Mouse (Mus musculus): ENCODE measurements around the gene 4930435E12Rik. TPM values are rescaled to one million over a fixed set of nuclear protein-coding genes. Genes with fewer than 3 reads are reported as not detected.
"Not testable (repeated sequence)": the region's sequence is repeated elsewhere in the genome, so short reads cannot be mapped to it uniquely, and the experiment has no call there.

4930435E12Rik gene
- not detected in 2 replicates for polyA plus RNA-seq (2016; fragmentation: Nextera tagmentation; extraction: Ambion mirVana)

- Histone ChIP-seq H3K4me2 (replicated peaks) (no peak within 1 kb of the TSS), H3K9ac (no peak within 1 kb of the TSS), H3K27ac (no peak within 1 kb of the TSS), H3K9me3 (no peaks in the 10 kb centered on the region), H3K36me3 (no peaks in the 10 kb centered on the region), H3K4me3 (no peak within 1 kb of the TSS), H3K27me3 (no peaks in the 10 kb centered on the region), H3K4me1 (no peaks in the 10 kb centered on the region)
- no peak for ATAC-seq (ENCODE audit: insufficient number of reproducible peaks, insufficient read depth, low FRiP score, low TSS enrichment)
- 88% methylated on average over 3 of the region's 3 CpGs for WGBS
Observed at GRCm38 (mm10) chr16:38828649-38829048, at the start of gene 4930435E12Rik. TSS of gene 4930435E12Rik (minus strand) at chr16:38828749.

- no peak for ATAC-seq (ENCODE audit: insufficient number of reproducible peaks, insufficient read depth, low FRiP score, low TSS enrichment)
- H3K4me1 ChIP-seq: no peaks in the 10 kb centered on the region
Observed at GRCm38 (mm10) chr16:38874481-38874880, 45.9 kb upstream of the 4930435E12Rik start.

GRCm38 (mm10) chr16:38873231-38873630 lies 44.7 kb upstream of the 4930435E12Rik start:
- H3K27ac ChIP-seq: no peak overlapping the region
- no peak overlapping the region for H3K4me2 ChIP-seq (replicated peaks)
- H3K36me3 ChIP-seq: no peaks in the 10 kb centered on the region
- ATAC-seq (ENCODE audit: insufficient number of reproducible peaks, insufficient read depth, low FRiP score, low TSS enrichment): no peak
- H3K9ac ChIP-seq: no peak overlapping the region
- H3K27me3 ChIP-seq: no peaks in the 10 kb centered on the region
- WGBS: 89% methylated on average over 4 of the region's 4 CpGs
- no peak overlapping the region for H3K4me3 ChIP-seq
- no peaks in the 10 kb centered on the region for H3K9me3 ChIP-seq
- H3K4me1 ChIP-seq: no peaks in the 10 kb centered on the region

More at GRCm38 (mm10) chr16:38874481-38874880, 45.9 kb upstream of the 4930435E12Rik start:
- Histone ChIP-seq H3K36me3 (no peaks in the 10 kb centered on the region), H3K27me3 (no peaks in the 10 kb centered on the region), H3K9me3 (no peaks in the 10 kb centered on the region), H3K4me3 (no peak overlapping the region), H3K9ac (no peak overlapping the region), H3K27ac (no peak overlapping the region), H3K4me2 (replicated peaks) (no peak overlapping the region)
- WGBS: 49% methylated on average over 4 of the region's 4 CpGs

- no peak for ATAC-seq (ENCODE audit: insufficient number of reproducible peaks, insufficient read depth, low FRiP score, low TSS enrichment)
- H3K9ac ChIP-seq: no peak overlapping the region
- no peak overlapping the region for H3K4me2 ChIP-seq (replicated peaks)
- no peak overlapping the region for H3K4me3 ChIP-seq
- no peaks in the 10 kb centered on the region for H3K9me3 ChIP-seq
- H3K36me3 ChIP-seq: no peaks in the 10 kb centered on the region
- no peaks in the 10 kb centered on the region for H3K27me3 ChIP-seq
- no peaks in the 10 kb centered on the region for H3K4me1 ChIP-seq
- H3K27ac ChIP-seq: no peak overlapping the region
- WGBS: 71% methylated on average over 5 of the region's 5 CpGs
Observed at GRCm38 (mm10) chr16:38864358-38864757, 35.8 kb upstream of the 4930435E12Rik start.

GRCm38 (mm10) chr16:38860548-38860947 lies 32.0 kb upstream of the 4930435E12Rik start:
- H3K9me3 ChIP-seq: no peaks in the 10 kb centered on the region
- H3K36me3 ChIP-seq: no peaks in the 10 kb centered on the region
- H3K27ac ChIP-seq: no peak overlapping the region
- no peak overlapping the region for H3K4me2 ChIP-seq (replicated peaks)
- no peak overlapping the region for H3K4me3 ChIP-seq
- H3K9ac ChIP-seq: no peak overlapping the region
- H3K27me3 ChIP-seq: no peaks in the 10 kb centered on the region
- WGBS: 63% methylated on average over 6 of the region's 6 CpGs
- no peak for ATAC-seq (ENCODE audit: insufficient number of reproducible peaks, insufficient read depth, low FRiP score, low TSS enrichment)
- H3K4me1 ChIP-seq: no peaks in the 10 kb centered on the region

GRCm38 (mm10) chr16:38858120-38858749 lies 29.7 kb upstream of the 4930435E12Rik start:
- Histone ChIP-seq H3K9ac (no peak overlapping the region), H3K36me3 (no peaks in the 10 kb centered on the region), H3K4me1 (no peaks in the 10 kb centered on the region), H3K9me3 (no peaks in the 10 kb centered on the region), H3K27ac (no peak overlapping the region), H3K27me3 (no peaks in the 10 kb centered on the region), H3K4me3 (no peak overlapping the region), H3K4me2 (replicated peaks) (no peak overlapping the region)
- no peak for ATAC-seq (ENCODE audit: insufficient number of reproducible peaks, insufficient read depth, low FRiP score, low TSS enrichment)
- WGBS: 33% methylated on average over 8 of the region's 8 CpGs

- no peak overlapping the region for H3K4me3 ChIP-seq
- no peak overlapping the region for H3K4me2 ChIP-seq (replicated peaks)
- no peaks in the 10 kb centered on the region for H3K9me3 ChIP-seq
- ATAC-seq (ENCODE audit: insufficient number of reproducible peaks, insufficient read depth, low FRiP score, low TSS enrichment): no peak
- no peaks in the 10 kb centered on the region for H3K27me3 ChIP-seq
- H3K27ac ChIP-seq: no peak overlapping the region
- WGBS: 28% methylated on average over 8 of the region's 8 CpGs
- peaks cover 5% of the 10 kb centered on the region for H3K4me1 ChIP-seq
- no peak overlapping the region for H3K9ac ChIP-seq
- no peaks in the 10 kb centered on the region for H3K36me3 ChIP-seq
Observed at GRCm38 (mm10) chr16:38812521-38812920, 16.0 kb downstream of the 4930435E12Rik start.

- H3K4me3 ChIP-seq: no peak overlapping the region
- H3K9ac ChIP-seq: no peak overlapping the region
- no peaks in the 10 kb centered on the region for H3K36me3 ChIP-seq
- no peak for ATAC-seq (ENCODE audit: insufficient number of reproducible peaks, insufficient read depth, low FRiP score, low TSS enrichment)
- H3K4me1 ChIP-seq: no peaks in the 10 kb centered on the region
- no peaks in the 10 kb centered on the region for H3K9me3 ChIP-seq
- H3K27me3 ChIP-seq: no peaks in the 10 kb centered on the region
- 78% methylated on average over 5 of the region's 5 CpGs for WGBS
- no peak overlapping the region for H3K4me2 ChIP-seq (replicated peaks)
- H3K27ac ChIP-seq: no peak overlapping the region
Observed at GRCm38 (mm10) chr16:38810196-38810595, 18.4 kb downstream of the 4930435E12Rik start.

GRCm38 (mm10) chr16:38807796-38808195 lies 20.8 kb downstream of the 4930435E12Rik start:
- not testable (repeated sequence) for H3K9ac ChIP-seq; H3K4me2 ChIP-seq (replicated peaks); H3K4me3 ChIP-seq; ATAC-seq (ENCODE audit: insufficient number of reproducible peaks, insufficient read depth, low FRiP score, low TSS enrichment); H3K27ac ChIP-seq; H3K36me3 ChIP-seq; H3K27me3 ChIP-seq; H3K9me3 ChIP-seq; H3K4me1 ChIP-seq
- 81% methylated on average over 5 of the region's 5 CpGs for WGBS

- no peak within 1 kb of the TSS for H3K9ac ChIP-seq
- 0 out of 2 replicates have a peak, but pooled peaks cover 6% of the 10 kb centered on the region for H3K4me1 ChIP-seq
- WGBS: 35% methylated on average over 10 of the region's 10 CpGs
- H3K27me3 ChIP-seq: no peaks in the 10 kb centered on the region
- no peak within 1 kb of the TSS for H3K4me3 ChIP-seq
- H3K9me3 ChIP-seq: no peaks in the 10 kb centered on the region
- no peak for ATAC-seq (ENCODE audit: insufficient number of reproducible peaks, insufficient read depth, low FRiP score, low TSS enrichment)
- no peaks in the 10 kb centered on the region for H3K36me3 ChIP-seq
- no peak within 1 kb of the TSS for H3K27ac ChIP-seq
- no peak within 1 kb of the TSS for H3K4me2 ChIP-seq (replicated peaks)
Observed at GRCm38 (mm10) chr16:38800091-38800490, 28.5 kb downstream of the 4930435E12Rik start, which contains the start of gene Upk1b. TSS of gene Upk1b (minus strand) at chr16:38800328.

- Histone ChIP-seq H3K27me3 (no peaks in the 10 kb centered on the region), H3K4me3 (no peak overlapping the region), H3K36me3 (no peaks in the 10 kb centered on the region), H3K9ac (no peak overlapping the region), H3K4me2 (replicated peaks) (no peak overlapping the region), H3K27ac (no peak overlapping the region), H3K4me1 (0 out of 2 replicates have a peak, but pooled peaks cover 6% of the 10 kb centered on the region), H3K9me3 (no peaks in the 10 kb centered on the region)
- no peak for ATAC-seq (ENCODE audit: insufficient number of reproducible peaks, insufficient read depth, low FRiP score, low TSS enrichment)
- 66% methylated on average over 3 of the region's 3 CpGs for WGBS
Observed at GRCm38 (mm10) chr16:38798957-38799450, 29.5 kb downstream of the 4930435E12Rik start.

- Histone ChIP-seq H3K9me3 (no peaks in the 10 kb centered on the region), H3K27me3 (no peaks in the 10 kb centered on the region), H3K27ac (no peak overlapping the region), H3K4me1 (no peaks in the 10 kb centered on the region), H3K36me3 (no peaks in the 10 kb centered on the region), H3K9ac (no peak overlapping the region), H3K4me2 (replicated peaks) (no peak overlapping the region), H3K4me3 (no peak overlapping the region)
- no peak for ATAC-seq (ENCODE audit: insufficient number of reproducible peaks, insufficient read depth, low FRiP score, low TSS enrichment)
- WGBS: 32% methylated on average over 6 of the region's 6 CpGs
Observed at GRCm38 (mm10) chr16:38793120-38793519, 35.4 kb downstream of the 4930435E12Rik start.

All from embryonic facial prominence, embryonic 12.5 days (tissue).